Mouse (Mus musculus) testis, postnatal 14 days (tissue): Measurements from ENCODE around the gene Erv3.

Source experiments
- DNase-seq: peaks from one replicate; pipeline ENCODE4 v3.0.0; 2021; ENCODE audit warnings: low spot score

The Erv3 gene

DNA sequence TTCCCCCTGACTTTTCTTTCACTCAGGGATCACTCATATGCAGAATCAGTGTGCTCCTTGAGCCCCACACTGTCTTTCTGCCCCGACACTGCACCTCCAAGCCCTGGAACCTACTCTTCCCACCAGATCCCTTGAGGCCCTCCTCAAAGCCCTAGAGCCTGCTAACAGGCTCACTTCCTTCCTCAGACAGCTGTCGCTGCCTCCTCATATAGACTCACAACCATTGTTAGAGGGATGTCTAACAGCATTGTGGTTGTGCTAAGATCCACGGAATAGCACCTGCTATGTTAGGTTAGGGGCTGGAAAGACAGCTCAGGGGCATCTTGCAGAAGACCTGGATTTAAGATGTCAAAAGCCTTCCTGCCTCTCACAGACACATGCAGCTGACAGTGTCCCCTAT, 37.1 kb downstream of the Erv3 start:
- no peak for DNase-seq

DNA sequence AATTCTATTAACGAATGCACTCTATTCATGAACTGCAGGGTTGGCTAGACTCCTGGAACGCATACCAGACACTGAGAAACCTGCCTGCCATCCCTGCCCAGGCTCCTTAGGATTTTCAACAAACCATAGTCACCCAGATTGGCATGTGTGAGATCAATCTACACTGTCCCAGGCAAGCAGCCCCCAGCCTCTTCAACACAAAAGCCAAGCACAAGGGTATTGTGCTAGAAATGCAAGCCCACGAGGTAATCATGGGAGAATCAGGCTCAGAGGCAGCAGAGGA, 37.9 kb downstream of the Erv3 start:
- DNase-seq, result no peak

DNA sequence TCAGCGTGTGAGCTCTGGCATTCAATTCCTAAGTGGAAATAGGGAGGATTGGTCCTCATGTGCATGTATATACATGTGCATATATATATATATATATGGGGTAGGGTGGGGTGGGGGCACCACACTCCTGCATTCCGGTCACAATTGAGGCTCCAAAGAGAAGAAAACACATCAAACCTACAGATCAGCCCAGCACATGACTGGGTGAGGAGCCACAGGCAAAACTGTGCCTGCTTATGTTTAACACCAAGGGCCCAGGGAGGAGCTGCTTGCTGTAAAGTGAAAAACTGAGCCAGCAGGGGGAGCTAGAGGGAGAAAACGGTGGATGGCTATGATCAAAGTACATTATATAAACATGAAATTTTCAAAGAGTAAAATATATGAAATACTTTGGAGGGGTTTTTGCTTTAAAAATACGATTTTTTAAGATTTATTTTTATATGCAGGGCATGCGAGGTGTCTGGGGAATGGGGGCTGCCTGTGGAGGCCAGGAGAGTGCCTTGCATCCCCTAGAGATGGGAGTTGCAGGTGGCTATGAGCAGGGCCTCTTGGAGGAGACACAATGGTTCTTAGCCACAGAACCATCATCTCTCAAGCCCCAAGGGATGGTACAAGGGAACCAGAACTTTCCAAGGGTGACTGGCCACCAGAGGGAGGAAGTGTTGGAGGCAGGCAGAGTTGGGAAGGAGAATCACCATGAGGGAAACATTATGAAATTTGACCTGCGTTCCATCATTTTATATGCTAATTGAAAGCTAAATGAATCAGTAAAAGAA, 38.4 kb downstream of the Erv3 start:
- DNase-seq, result peak; percentile 62

DNA sequence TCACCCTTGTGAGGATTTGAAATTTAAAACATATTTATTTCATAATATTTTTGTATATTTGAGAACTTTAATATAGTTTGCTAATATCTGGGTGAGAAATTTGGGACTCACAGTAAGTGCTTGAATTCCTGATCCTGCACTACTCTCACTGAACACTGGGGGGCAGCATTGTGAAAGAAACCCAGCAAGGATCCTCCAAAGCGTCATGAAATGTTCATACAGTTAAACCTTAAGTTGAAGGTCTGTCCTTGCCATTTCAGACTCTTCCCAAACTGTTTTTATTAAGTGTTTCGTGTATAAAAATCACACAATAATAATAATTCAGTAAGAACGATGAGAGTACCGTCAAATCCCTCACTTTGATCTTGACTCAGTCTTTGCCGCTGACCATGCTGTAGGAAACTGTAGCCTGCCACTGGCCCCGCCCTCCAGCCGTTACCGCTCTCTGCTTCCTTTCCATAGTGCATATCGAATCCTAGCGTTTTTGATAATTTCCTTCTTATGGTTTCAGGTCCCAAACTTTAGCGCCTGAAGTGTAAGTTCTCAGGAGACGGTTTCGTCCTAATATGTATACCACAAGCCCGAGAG, 39.4 kb downstream of the Erv3 start:
- DNase-seq, result peak; percentile 71

DNA sequence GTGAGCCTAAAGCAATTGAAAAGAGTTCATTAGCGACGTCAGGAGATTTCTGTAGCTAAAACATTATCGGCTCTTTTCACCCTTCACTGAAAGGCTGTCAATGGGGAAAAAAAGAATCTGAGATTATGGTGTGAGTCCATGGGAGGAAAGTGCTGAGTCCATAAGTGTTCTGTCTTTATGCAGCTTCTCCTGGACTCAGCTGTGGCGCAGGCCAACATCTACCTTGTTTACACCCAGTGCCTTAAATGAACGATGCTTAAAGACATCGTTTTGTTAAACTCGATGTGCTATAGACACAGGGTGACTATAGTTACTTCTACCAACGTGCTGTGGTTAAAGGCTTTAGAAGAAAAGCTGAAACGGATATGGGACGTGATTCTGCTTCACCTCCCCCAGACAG, 45.2 kb downstream of the Erv3 start:
- no peak for DNase-seq

DNA sequence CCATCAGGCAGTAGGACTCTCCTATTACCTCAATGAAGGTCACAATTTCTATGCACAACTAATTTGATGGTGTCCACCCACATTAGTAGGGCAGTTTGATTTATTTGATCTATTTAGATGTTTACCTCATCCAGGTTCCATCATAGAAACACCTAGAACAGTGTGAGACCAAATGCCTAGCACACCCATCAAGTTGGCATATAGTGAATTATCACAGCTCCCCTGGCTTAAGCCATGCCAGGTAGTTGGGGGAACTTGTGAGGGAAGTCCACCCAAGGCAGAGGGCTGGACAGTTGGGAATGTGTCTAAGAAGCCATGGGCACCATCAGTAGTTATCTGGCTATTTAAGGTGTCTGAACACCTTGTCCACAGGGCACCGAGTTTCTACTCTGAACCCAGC, 46.1 kb downstream of the Erv3 start:
- DNase-seq, result no peak

DNA sequence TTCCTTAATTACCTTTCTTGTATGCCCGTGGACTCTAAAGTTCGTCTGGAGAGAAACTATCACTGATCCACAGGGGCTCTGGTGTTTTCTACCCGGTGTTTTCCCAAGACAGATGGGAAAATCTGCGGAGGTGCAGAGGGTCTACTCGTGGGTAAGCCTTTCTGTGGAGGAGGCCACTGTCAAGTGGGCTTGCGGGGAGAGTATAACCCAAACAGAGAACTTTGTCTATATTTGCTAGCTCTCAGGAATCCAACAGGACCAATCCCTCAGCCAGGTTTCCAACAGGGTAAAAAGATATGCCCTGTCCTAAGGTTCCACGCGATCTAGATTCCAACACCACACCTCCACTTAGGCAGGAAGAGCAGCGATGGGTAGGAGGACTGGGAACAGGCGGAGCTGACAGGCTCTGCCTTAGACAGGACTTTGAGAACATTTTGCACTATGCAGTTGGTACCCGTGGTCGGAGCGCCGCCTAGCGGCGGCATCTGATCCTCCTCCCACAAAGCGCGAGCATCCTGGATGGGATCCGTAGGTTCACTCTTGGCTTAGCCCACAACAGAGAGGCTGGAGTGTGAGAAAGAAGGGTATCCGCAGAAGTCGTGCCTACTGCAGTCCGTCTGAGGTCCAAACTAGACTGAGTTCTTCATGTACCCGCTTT, 46.9 kb downstream of the Erv3 start:
- DNase-seq, result peak; percentile 48

DNA sequence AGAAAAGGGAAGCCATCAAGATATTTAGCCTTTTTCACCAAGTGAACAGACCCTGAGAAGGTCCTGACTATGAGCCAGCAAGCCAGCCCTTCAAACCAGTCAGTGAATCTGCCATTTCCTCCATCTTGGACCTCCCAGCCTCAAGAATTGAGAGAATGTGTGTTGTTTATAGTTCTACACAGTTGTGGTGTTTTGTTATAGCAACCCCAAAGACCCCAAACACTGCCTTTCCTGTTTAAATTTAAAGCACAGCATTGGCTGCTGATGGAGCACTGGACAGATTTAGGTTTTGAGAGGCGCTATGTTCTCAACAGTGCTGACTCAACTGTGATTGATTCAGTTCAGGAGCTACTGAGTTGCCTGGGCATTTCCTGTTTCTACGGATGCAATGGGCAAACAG, 47.9 kb downstream of the Erv3 start:
- no peak for DNase-seq

DNA sequence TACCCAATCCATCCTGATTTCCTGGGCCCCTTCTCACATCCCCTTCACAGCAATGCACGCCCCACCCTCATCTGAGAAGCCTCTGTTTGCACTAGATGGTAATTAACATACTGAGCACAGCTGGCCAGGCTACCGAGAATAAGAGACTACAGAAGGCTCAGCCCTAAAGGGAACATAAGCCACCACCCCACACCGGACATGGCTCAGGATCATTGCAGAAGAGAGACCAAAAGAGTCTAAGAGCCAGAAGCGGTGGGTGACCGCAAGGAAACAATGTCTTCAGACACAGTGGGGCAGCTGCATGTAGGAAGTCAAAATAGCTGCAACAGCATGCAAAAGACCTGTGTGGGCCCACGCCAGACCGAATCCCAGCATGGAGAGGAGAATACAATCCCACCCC, 50.7 kb downstream of the Erv3 start:
- no peak for DNase-seq

DNA sequence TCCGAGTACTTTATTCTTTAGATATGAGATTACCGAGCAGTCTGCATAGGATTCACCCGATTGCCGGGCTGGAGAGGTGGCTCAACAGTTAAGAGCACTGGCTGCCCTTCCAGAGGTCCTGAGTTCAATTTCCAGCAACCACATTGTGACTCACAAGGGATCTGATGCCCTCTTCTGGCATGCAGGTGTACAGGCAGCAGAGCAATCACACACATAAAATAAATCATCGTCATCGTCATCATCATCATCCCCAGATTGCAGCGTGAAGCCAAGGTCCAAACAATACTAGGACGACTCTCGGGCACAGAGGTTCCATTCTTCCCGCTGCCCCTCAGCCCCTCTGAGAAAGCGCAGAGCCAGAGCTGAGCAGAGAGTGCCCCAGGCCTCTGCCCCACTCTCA, 51.9 kb downstream of the Erv3 start:
- no peak for DNase-seq

DNA sequence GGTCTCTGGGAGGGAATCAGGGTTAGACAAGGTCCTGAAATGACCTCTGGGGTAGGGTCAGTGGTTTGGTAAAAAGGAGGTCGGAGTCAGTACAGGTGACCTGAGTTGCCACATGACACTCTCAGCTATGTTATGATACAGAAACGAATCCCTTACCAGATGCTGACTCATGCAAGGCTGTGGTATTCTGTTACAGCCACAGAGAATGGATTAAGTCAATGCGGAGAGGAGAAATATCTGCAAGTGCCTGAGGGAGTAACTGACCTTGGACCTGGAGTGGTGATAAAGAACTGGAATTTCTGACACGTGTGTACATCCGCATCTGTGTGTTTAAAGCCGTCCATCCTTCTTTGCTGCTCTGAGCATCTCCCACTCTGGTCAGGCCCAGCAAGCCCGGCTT, 52.7 kb downstream of the Erv3 start:
- no peak for DNase-seq

DNA sequence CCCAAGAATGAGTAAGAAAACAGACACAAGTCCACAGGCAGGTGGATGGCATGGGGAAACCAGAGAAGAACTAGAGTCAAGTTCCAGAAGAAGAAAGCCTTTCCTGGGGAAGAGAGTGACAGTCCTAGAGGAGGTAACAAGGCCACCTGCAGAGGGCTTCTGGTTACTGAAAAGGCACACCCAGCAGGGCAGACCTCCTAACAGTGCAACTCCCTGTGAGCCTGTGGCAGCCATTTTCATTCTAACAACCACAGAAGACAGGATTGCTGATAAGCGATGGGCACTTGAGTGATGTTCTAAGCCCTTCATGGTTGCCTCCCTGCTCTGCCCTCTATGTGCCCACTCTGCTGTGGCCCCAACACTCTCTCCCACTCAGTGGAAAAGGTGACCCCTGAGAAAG, 54.2 kb downstream of the Erv3 start:
- no peak for DNase-seq

DNA sequence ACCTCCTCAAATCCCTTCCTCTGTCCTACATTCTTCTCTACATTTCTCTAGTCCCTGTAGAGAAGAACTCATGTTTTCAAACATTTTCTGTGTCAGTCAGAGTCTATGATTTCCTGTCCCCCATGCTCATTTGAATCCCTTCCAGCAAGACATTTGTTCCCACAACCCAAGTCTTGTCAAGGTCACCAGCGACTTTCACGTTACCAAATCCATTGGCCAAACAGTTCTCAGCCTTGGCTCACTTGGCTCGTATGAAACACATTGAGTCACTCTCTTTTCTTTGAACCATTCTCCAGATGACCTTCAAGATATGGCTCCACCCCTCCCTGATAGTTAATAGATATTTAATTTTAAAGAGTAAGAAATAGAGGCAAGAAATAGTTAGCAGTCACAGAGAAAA, 55.7 kb downstream of the Erv3 start:
- no peak for DNase-seq
